Mouse (Mus musculus) ES-E14 (cell line): ENCODE measurements around the gene Rpl19. TPM values are rescaled to one million over a fixed set of nuclear protein-coding genes. Genes with fewer than 3 reads are reported as not detected.

Source experiments
- DNase-seq: peaks from one replicate; pipeline ENCODE4 v3.0.0-alpha.2; 2013; ENCODE audit warnings: low read depth, low spot score
- H3K27ac ChIP-seq: 2 replicates; pipeline ENCODE4 v1.5.1; 2012; ENCODE audit warnings: low read depth, mild to moderate bottlenecking, low read length, moderate library complexity, mixed read lengths; ENCODE audit not compliant: poor library complexity, insufficient read depth, severe bottlenecking
- H3K36me3 ChIP-seq: 2 replicates; pipeline ENCODE4 v1.6.1; 2012; ENCODE audit warnings: mild to moderate bottlenecking, low read length, moderate library complexity, mixed read lengths; ENCODE audit not compliant: control insufficient read depth, poor library complexity, insufficient read depth, severe bottlenecking
- H3K4me1 ChIP-seq, 2 experiments: fragments of 150-350 bp in 1 of 2; sonication (generic) in 1 of 2; 2 replicates each; pipeline ENCODE4 v1.6.1; 2012; ENCODE audit warnings: low read length in 2 of 2, mild to moderate bottlenecking in 1 of 2, mixed read lengths in 1 of 2; ENCODE audit not compliant: control insufficient read depth in 2 of 2, insufficient read depth in 2 of 2, poor library complexity in 1 of 2
- H3K4me3 ChIP-seq, 2 experiments: fragments of 150-350 bp in 1 of 2; sonication (generic) in 1 of 2; 2 replicates each; pipeline ENCODE4 v1.5.1; 2012; ENCODE audit warnings: low read length in 2 of 2, low read depth in 1 of 2, mild to moderate bottlenecking in 1 of 2, mixed read lengths in 1 of 2; ENCODE audit not compliant: insufficient read depth in 1 of 2, poor library complexity in 1 of 2, severe bottlenecking in 1 of 2
- H3K9ac ChIP-seq: 2 replicates; pipeline ENCODE4 v1.6.1; 2012; ENCODE audit warnings: low read depth, mild to moderate bottlenecking, low read length, mixed read lengths; ENCODE audit not compliant: poor library complexity, insufficient read depth, severe bottlenecking
- H3K9me3 ChIP-seq: fragments of 150-350 bp; sonication (generic); 2 replicates; pipeline ENCODE4 v1.6.1; 2012; ENCODE audit warnings: low read depth, mild to moderate bottlenecking, low read length; ENCODE audit not compliant: control insufficient read depth, insufficient read depth
- CHD2 ChIP-seq: IDR thresholded peaks from 2 replicates; pipeline ENCODE4 v1.6.1; 2014; ENCODE audit warnings: mild to moderate bottlenecking, low read depth, low read length, inconsistent platforms
- HCFC1 ChIP-seq: IDR thresholded peaks from 2 replicates; pipeline ENCODE4 v1.6.1; 2012; ENCODE audit warnings: low read length, inconsistent platforms, borderline replicate concordance; ENCODE audit not compliant: insufficient read depth
- MAFK ChIP-seq: IDR thresholded peaks from 2 replicates; pipeline ENCODE4 v1.6.1; 2014; ENCODE audit warnings: mild to moderate bottlenecking, low read depth, low read length, inconsistent platforms; ENCODE audit not compliant: insufficient read depth
- ZC3H11A ChIP-seq: IDR thresholded peaks from 2 replicates; pipeline ENCODE4 v1.6.1; 2012; ENCODE audit warnings: low read depth, mild to moderate bottlenecking, inconsistent platforms, low read length, borderline replicate concordance
- ZNF384 ChIP-seq: IDR thresholded peaks from 2 replicates; pipeline ENCODE4 v1.6.1; 2012; ENCODE audit warnings: low read depth, low read length, inconsistent platforms
- in situ Hi-C, 2 experiments: fragments of 600-800 bp; cut with MboI; formaldehyde crosslinking; loops; one replicate each; pipeline ENCODE4 v1.15.1; 2025; ENCODE audit warnings: low sequenced_read_pairs in 2 of 2, inconsistent platforms in 1 of 2; ENCODE audit not compliant: unreplicated experiment in 2 of 2
- total RNA-seq: library from RNA; depleted of rRNA; stranded (reverse); fragments of 300-350 nt; gene quantifications from 2 replicates; pipeline ENCODE4 v1.2.3, GENCODE M21; 2012; rRNA removed

The Rpl19 gene
- total RNA-seq, 1 experiment, result 3,264 TPM

DNA sequence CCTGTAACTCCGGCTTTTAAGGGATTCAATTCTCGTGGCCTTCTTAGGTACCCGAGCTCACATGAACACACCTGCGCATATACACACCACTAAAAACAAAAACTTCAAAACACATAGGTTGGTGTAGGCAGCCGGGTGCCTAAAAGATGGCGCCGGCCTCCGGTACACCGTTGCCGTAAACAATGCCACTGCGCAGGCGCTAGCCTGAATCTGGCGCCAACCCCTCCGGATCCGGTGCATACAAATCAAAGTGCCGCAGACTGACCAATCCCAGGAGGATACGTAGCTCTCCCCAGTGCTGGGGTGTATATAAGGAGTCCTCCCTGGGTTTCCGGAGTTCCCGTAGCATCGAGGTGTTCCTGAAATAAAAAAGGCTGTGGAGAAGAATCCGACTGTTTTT is 40.7 kb downstream of the Rpl19 start:
- Histone ChIP-seq H3K36me3 (peaks cover 3% of the 10 kb centered on the region; the same call in 1 of the 2 replicates), H3K27ac (peak overlapping the region; percentile 97), H3K4me1 (peaks cover 0 to 11% of the 10 kb centered on the region in 2 experiments; a peak in 1 of 4 replicates), H3K9ac (peak overlapping the region; percentile 87), H3K9me3 (no peaks in the 10 kb centered on the region), H3K4me3 (peak overlapping the region; percentile 70 to 74)
- no peak for TF ChIP-seq ZNF384
- no peak for TF ChIP-seq HCFC1
- TF ChIP-seq ZC3H11A, result no peak
- TF ChIP-seq CHD2, result no peak
- TF ChIP-seq MAFK, result no peak
- peak; percentile 61 for DNase-seq
- in situ Hi-C loops, result no loop called here

DNA sequence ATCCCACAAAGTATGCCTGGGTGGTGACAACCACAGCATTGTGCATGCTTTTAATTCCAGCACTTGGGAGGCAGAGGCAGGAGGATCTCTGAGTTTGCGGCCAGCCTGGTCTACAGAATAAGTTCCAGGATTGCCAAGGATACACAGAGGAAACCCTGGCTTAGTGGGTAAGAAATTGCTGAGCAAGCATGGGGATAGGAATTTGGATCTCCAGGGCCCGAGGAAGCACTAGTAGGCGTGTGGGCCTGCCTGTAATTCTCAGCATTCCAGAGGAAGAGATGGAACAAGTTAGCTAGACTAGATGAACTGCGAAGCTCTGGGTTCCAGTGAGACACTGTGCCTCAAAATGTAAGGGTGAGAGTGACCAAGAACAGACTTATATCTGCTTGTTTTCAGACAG is 46.9 kb downstream of the Rpl19 start:
- H3K4me1 ChIP-seq, result no peaks in the 10 kb centered on the region
- H3K27ac ChIP-seq, result no peak overlapping the region
- H3K36me3 ChIP-seq, result peaks cover 15% of the 10 kb centered on the region
- H3K4me3 ChIP-seq, result no peak overlapping the region
- H3K9me3 ChIP-seq, result no peaks in the 10 kb centered on the region
- no peak overlapping the region for H3K9ac ChIP-seq
- in situ Hi-C loops, result no loop called here
- no peak for DNase-seq
- TF ChIP-seq HCFC1 (no peak), MAFK (peak; percentile 74; the same call in 1 of the 2 replicates), CHD2 (no peak)

DNA sequence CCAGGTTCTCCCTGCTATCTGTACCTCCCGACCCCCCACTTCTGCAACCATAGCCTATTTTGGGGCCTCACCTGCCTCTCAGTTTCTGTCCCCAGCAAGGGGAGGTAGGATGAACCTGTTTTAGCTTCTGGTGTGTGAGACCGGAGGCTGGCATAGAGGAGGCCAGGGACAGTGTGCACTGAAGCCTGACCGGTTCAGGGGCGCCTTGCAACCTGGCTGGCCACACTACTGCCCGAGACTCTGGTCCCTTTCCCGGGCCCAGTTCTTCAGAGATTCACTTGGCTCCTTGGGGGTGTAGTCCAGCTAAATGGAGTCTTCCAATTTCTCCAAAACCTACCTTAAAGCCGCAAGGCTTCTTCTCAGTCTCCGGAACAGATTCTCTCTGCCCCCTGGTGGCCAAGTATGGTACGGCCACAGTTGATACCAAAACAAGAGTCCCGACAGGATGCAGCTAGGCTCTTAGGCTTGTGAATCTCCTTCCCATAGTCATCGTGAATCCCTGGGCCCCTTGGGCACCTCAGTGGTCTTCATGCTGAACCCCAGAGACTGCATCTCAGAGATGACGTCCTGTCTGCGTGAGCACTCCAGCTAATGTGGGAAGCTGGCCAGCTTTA is 48.8 kb downstream of the Rpl19 start:
- H3K4me3 ChIP-seq, result no peak overlapping the region
- H3K36me3 ChIP-seq, result peaks cover 15% of the 10 kb centered on the region
- H3K4me1 ChIP-seq, result no peaks in the 10 kb centered on the region
- TF ChIP-seq ZC3H11A, result 0 out of 2 replicates have a peak, but pooled peaks have one; percentile 10
- no peak for TF ChIP-seq MAFK
- peak; percentile 90 for DNase-seq
- in situ Hi-C loops, result no loop called here
- peak overlapping the region; percentile 34; the same call in 1 of the 2 replicates for H3K9ac ChIP-seq
- H3K9me3 ChIP-seq, result no peaks in the 10 kb centered on the region
- H3K27ac ChIP-seq, result no peak overlapping the region

DNA sequence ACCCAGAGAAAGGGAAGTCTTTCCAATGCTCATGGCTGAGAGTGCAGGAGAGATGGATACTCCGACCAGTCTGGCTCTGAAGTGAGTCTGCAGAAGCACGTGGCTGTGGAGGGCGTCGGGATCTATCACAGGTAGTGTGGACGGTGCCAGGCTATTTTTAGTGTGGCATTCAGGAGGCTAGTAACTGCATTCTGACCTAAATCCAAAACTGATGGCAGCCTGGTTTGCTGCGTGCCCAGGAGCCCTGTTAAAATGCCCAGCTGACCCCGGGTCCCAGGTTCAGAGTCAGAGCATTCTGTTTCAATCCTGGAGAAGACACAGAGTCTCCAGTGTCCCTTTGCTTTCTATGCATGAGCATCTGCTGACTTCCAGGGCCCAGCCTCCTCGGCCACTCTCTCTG is 50.6 kb downstream of the Rpl19 start:
- Histone ChIP-seq H3K9me3 (no peaks in the 10 kb centered on the region), H3K9ac (no peak overlapping the region), H3K27ac (no peak overlapping the region), H3K36me3 (peaks cover 14% of the 10 kb centered on the region), H3K4me3 (no peak overlapping the region), H3K4me1 (no peaks in the 10 kb centered on the region)
- in situ Hi-C loops, result no loop called here
- no peak for DNase-seq
- TF ChIP-seq ZC3H11A (no peak), ZNF384 (no peak), HCFC1 (no peak), MAFK (no peak)

Other genes with a start within 250 kb of the Rpl19 start
- gene Rpl23, start 244.3 kb upstream of the Rpl19 start, total RNA-seq, result 1,213 and 1,430 TPM in 2 replicates
- gene Lasp1, start 227.7 kb upstream of the Rpl19 start, total RNA-seq, result 108 and 147 TPM in 2 replicates
- 3.0 and 4.1 TPM in 2 replicates for gene B230217C12Rik, start 185.9 kb upstream of the Rpl19 start, total RNA-seq
- 2.2 and 4.1 TPM in 2 replicates for gene Fbxo47, start 142.6 kb upstream of the Rpl19 start, total RNA-seq
- gene Plxdc1, start 40.3 kb upstream of the Rpl19 start, total RNA-seq, result 2.5 and 4.3 TPM in 2 replicates
- 2.9 and 4.4 TPM in 2 replicates for gene Arl5c, start 30.5 kb upstream of the Rpl19 start, total RNA-seq
- 6.2 and 12.0 TPM in 2 replicates for gene Cacnb1, start 3.7 kb upstream of the Rpl19 start, total RNA-seq
- gene Stac2, start 26.8 kb downstream of the Rpl19 start, total RNA-seq, result 2.1 and 3.8 TPM in 2 replicates
- 9.7 and 15.0 TPM in 2 replicates for gene Fbxl20, start 123.7 kb downstream of the Rpl19 start, total RNA-seq
- 23.5 and 27.9 TPM in 2 replicates for gene Med1, start 166.6 kb downstream of the Rpl19 start, total RNA-seq
- gene Cdk12, start 176.3 kb downstream of the Rpl19 start, total RNA-seq, result 63.3 and 68.8 TPM in 2 replicates